22 mouse cellular contexts compared by ENCODE assay signal in the genomic region with DNA sequence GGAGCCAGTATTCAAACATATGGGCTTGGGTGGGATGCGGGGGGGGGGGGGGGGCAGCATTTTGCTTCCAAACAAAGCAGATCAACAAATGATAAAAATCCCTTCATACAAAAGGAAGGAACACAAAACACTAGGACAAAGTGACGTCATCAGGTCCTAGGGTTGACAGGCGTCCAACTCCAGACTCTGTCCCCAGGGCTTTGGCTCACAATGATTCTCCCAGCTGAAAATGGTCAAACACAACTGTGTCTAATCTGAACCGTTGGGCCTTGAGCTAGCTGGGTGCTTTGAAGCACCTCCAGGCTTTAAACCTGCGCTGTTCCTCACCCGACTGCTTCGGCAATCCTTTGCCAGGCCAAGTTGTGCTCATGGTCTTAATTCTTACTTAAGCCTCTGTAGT.
DNase-seq lines count a peak whose midpoint lies in the region; ATAC-seq and TF ChIP-seq lines count a peak whose summit lies in the region.
"Had no signal": no experiment of that assay in that cellular context is flagged by ENCODE, and none has a peak within 500 bp of the region (broad histone marks: within the 10 kb centered on the region; RNA-seq: fewer than 3 reads in every experiment).

No protein-coding gene starts in this region.

- H3K9me3 ChIP-seq in lung, embryonic 16.5 days (ENCODE audit: control insufficient read depth, low read length), result no peaks in the 10 kb centered on the region
- H3K9me3 ChIP-seq: embryonic facial prominence, embryonic 15.5 days; forebrain, embryonic 10.5 days; heart, embryonic 15.5 days; hindbrain, embryonic 10.5 days; intestine, embryonic 15.5 days had no signal

- no peak overlapping the region for H3K4me3 ChIP-seq in heart, adult 2 months
- no peak overlapping the region for H3K4me3 ChIP-seq in lung, embryonic 16.5 days (ENCODE audit: low read length)
- H3K4me3 ChIP-seq in lung, adult 2 months (replicated peaks; ENCODE audit: extremely low read depth, low read depth, low read length), result no peak overlapping the region
- H3K4me3 ChIP-seq: embryonic facial prominence, embryonic 15.5 days; erythroblast, embryonic 14.5 days; forebrain, embryonic 10.5 days; heart, embryonic 15.5 days; hindbrain, embryonic 10.5 days; intestine, embryonic 15.5 days had no signal

- H3K4me2 ChIP-seq in lung, embryonic 16.5 days (ENCODE audit: low read depth, low read length), result no peak overlapping the region
- H3K4me2 ChIP-seq: embryonic facial prominence, embryonic 15.5 days; heart, embryonic 15.5 days; hindbrain, embryonic 14.5 days; intestine, embryonic 15.5 days had no signal

- 42% methylated on average over 7 of the region's 7 CpGs for whole genome bisulfite sequencing in heart, adult 2 months
- 61% methylated on average over 7 of the region's 7 CpGs for WGBS in lung, embryonic 16.5 days
- 54% methylated on average over 7 of the region's 7 CpGs for WGBS in lung, adult 2 months

- no peaks in the 10 kb centered on the region for H3K27me3 ChIP-seq in heart, adult 2 months (ENCODE audit: control insufficient read depth, insufficient read depth, low read length)
- no peaks in the 10 kb centered on the region for H3K27me3 ChIP-seq in lung, embryonic 16.5 days (ENCODE audit: control insufficient read depth, insufficient read depth, low read depth, low read length)
- H3K27me3 ChIP-seq: embryonic facial prominence, embryonic 15.5 days; intestine, embryonic 15.5 days had no signal

- peaks cover 4% of the 10 kb centered on the region for H3K4me1 ChIP-seq in heart, adult 2 months (ENCODE audit: control insufficient read depth, insufficient read depth, low read length)
- no peaks in the 10 kb centered on the region; the same call in 1 of the 2 replicates for H3K4me1 ChIP-seq in lung, embryonic 16.5 days (replicated peaks; ENCODE audit: control insufficient read depth, insufficient read depth, low read length)
- peaks cover 3% of the 10 kb centered on the region; the same call in 1 of the 2 replicates for H3K4me1 ChIP-seq in lung, adult 2 months (ENCODE audit: control insufficient read depth, insufficient read depth, low read length)
- H3K4me1 ChIP-seq: embryonic facial prominence, embryonic 15.5 days; intestine, embryonic 15.5 days had no signal

- H3K27ac ChIP-seq in heart, adult 2 months, result peak overlapping the region; percentile 65
- no peak overlapping the region for H3K27ac ChIP-seq in lung, embryonic 16.5 days (ENCODE audit: low read length)
- H3K27ac ChIP-seq: embryonic facial prominence, embryonic 15.5 days; forebrain, embryonic 10.5 days; heart, embryonic 15.5 days; hindbrain, embryonic 10.5 days; hindbrain, embryonic 14.5 days; intestine, embryonic 15.5 days had no signal

- no peaks in the 10 kb centered on the region for H3K36me3 ChIP-seq in heart, adult 2 months (ENCODE audit: control insufficient read depth, insufficient read depth, low read length)
- H3K36me3 ChIP-seq in lung, embryonic 16.5 days (ENCODE audit: control insufficient read depth, insufficient read depth, low read length), result no peaks in the 10 kb centered on the region
- H3K36me3 ChIP-seq: embryonic facial prominence, embryonic 15.5 days; forebrain, embryonic 10.5 days; heart, embryonic 15.5 days; hindbrain, embryonic 10.5 days; intestine, embryonic 15.5 days had no signal

- no peak for TF ChIP-seq POLR2A in heart, adult 2 months (IDR thresholded peaks at IDR 0.05; ENCODE audit: insufficient read depth, low read depth, low read length)
- TF ChIP-seq POLR2A in lung, adult 2 months (IDR thresholded peaks at IDR 0.05; ENCODE audit: borderline replicate concordance, extremely low read depth, low read depth, low read length), result no peak

- peak; percentile 43 for DNase-seq in heart, adult 2 months
- DNase-seq in heart, postnatal 25 days (ENCODE audit: low spot score), result no peak
- DNase-seq in lung, adult 2 months, result no peak
- peak; percentile 29 to 43 for DNase-seq in heart, adult 9 months (ENCODE audit: low spot score in 2 of 2)
- peak; percentile 25 to 31 for DNase-seq in heart, postnatal 14 days
- no peak for DNase-seq in thymus, postnatal 4 days
- DNase-seq: adrenal gland, adult 2 months; adrenal gland, postnatal 25 days; cerebellum, adult 2 months; cerebellum, postnatal 14 days; embryo, embryonic 11 days; gastrocnemius, postnatal 14 days had no signal

- peak; percentile 67 for ATAC-seq in lung, embryonic 16.5 days (ENCODE audit: low read depth)
- no peak for ATAC-seq in frontal cortex, adult (ENCODE audit: low TSS enrichment)
- ATAC-seq: forebrain, embryonic 14.5 days; intestine, embryonic 15.5 days had no signal

- TF ChIP-seq CTCF in heart, adult 2 months (IDR thresholded peaks at IDR 0.05), result no peak
- no peak for TF ChIP-seq CTCF in lung, adult 2 months (IDR thresholded peaks at IDR 0.05; ENCODE audit: insufficient read depth, low read length)

- no peaks in the 10 kb centered on the region for H3K79me2 ChIP-seq in heart, adult 2 months (replicated peaks; ENCODE audit: control insufficient read depth, insufficient read depth, low read length)

- 0 out of 2 replicates have a peak, but pooled peaks have one; percentile 64 for TF ChIP-seq EP300 in heart, adult 2 months (IDR thresholded peaks at IDR 0.05; ENCODE audit: insufficient read depth, low read depth, low read length)

- intact Hi-C loops in heart, adult 2 months (cut with DNase I), result no loop called here
- intact Hi-C loops in heart, postnatal 25 days (cut with DNase I), result no loop called here
- intact Hi-C loops in heart, postnatal 14 days (cut with DNase I), result no loop called here

- H3K9ac ChIP-seq in heart, adult 2 months (ENCODE audit: low read depth, low read length), result no peak overlapping the region
- no peak overlapping the region for H3K9ac ChIP-seq in lung, embryonic 16.5 days (ENCODE audit: low read length)
- H3K9ac ChIP-seq: embryonic facial prominence, embryonic 15.5 days; heart, embryonic 15.5 days; hindbrain, embryonic 14.5 days; intestine, embryonic 15.5 days had no signal

Comparison
In these comparisons a context has a peak if more than half of its experiments do, and no peak if none do; other contexts are left out.
1. DNase-seq: peak in heart, adult 2 months (2 of 2), heart, adult 9 months (2 of 2) and heart, postnatal 14 days (2 of 2); none in heart, postnatal 25 days (single experiment), lung, adult 2 months (single experiment) and thymus, postnatal 4 days (single experiment).